Mouse (Mus musculus): ENCODE data around the gene Srcin1.

The Srcin1 gene

DNA sequence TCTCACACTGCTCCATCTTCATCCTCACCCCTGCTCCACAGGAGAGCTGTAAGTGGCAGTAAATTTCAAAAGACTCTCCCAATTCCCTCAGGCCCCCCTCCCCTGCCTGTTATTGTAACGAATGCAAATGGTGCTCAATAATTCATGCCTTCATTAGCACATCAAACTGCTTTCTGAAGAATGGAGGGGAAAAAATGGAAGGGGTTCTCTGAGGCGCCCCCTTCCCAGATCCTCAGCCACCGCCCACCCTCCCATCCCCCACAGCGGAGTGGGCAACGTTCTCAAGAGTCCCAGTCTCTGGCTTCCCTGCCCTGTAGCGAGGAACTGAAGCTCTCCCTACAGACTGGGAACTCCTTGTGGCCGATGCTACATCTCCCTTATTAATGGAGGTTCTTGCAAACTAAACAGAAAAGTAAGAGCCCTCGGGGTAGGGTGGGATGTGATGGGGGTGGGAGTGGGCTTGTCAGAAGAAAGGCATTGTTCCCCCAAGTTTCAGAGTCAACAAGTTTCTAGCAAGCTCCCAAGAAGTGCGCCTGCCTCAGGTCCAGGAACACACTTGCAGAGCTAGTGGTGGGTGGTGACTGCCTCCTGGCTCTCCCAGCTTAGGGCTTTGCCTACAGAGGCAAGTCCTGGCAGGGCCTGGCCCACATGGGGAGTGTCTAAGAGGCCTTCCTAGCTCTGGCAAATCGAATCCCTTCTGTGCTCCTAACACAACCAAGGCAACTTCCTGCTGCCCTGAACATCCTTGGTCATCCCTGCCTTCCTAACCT, 3.3 kb upstream of the Srcin1 start:
- DNase-seq (ENCODE audit: low spot score): no peak

DNA sequence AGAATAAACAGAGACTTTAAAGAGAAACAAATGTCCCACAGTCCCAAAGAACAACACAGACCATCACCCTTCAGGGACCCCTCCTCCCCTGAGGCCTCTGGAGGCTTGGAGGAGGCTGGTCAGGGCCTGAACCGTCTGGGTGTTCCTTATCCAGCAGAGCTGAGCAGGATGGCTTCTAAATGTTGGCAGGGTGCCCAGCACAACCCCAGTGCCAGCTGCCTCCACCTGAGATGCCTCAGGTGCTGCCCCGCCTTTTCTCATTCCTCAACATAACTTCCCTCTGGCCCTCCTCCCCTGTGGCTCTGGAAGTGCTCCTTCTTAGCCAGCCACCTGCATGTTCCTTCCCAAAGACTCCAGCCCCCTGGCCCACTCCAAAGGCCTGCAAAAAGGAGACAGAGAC, 2.3 kb upstream of the Srcin1 start:
- no peak for DNase-seq (ENCODE audit: low spot score)

DNA sequence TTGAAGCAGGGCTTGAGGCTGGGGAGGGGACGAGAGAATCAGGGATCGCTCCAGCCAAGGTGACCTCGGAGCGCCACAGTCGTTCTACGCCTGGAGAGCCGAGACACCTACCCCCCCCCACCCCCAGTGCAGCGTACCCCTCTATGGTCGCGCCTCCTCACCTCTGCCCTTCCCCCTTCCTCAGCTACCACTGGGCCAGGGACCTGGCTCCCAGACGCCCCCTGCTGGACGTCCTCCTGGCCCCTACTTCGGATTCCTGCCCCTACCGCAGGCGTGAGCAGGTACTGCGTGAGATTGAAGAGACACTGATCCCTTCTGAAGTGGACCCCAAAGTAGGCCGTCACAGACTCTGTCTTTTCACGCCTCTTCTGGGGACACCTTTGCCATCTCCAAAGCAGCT, 348 bp downstream of the Srcin1 start:
- peak; percentile 76 for DNase-seq (ENCODE audit: low spot score)

DNA sequence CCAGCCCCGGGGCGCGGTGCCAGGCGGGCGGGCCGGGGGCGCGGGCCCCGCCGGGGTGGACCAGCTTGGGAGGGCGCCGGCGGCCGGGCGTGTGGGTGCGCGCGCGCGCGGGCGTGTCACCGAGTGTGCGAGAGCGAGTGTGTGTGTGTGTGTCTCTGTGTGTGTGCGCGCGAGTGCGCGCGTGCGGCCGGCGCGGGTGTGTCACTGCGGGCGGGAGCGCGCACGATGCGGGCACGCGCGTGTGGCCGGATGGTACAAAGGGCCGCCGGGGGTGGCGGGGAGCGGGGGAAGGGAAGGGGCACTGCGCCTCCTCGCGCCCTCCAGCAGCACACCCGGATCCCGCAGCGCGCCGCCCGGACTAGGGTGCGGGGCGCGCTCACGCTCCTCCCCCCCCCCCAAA, 911 bp downstream of the Srcin1 start:
- DNase-seq (ENCODE audit: low spot score): peak; percentile 34

DNA sequence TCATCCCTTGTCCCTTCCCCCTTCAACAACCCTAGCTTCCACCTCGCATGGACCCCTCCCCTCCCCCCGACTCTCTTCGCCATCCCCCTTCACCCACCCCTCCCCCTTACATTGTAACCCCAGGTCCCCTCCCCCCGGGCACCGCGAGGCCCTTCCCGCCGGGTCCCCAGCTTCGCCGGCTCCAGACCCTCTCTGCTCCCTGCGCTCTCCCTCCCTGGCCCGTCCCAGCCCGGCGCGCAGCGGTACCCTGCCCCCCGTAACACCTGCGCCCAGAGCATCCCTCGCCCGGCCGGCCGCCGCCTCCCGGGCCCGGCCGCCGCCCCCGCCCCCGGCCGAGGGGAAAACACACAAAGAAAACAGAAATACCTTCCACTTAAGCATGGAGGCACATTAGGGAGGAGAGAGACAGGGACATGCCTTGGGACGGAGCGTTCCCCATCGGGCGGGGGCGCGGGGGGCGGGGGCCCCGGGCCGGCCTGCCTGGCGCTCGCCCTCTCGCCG, 1.4 kb downstream of the Srcin1 start:
- no peak for DNase-seq (ENCODE audit: low spot score)

DNA sequence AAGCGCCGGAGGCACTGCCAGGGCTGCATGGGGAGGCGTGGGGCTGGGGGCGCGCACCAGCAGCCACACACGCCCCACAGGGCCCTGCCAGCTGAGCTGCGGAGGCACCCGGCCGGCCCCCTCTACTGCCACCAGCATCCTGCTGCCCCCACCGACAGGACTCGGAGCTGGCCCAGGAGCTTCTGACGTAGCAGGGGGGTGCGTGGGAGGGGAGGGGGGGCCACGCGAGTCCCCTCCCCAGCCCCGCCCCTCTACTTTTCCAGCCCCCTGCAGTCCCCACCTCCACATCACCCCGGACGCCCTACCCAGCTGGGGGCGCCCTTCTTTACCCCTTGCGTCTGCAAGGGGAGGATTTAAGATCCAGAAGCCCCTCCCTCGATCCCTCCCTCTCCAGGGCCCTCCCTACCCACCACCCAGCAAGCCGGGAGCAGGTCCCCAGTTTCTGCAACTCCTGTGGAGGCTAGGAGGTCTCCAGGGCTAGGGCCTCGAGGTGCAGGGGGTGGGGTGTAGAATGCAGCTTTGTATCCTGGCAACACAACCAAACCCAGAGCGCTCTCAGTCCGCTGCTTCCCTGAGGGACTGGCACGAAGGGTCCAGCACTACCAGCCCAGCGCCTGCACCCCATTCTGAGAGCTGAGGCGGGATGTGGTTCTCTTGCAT, 2.0 kb downstream of the Srcin1 start:
- DNase-seq (ENCODE audit: low spot score): no peak

DNA sequence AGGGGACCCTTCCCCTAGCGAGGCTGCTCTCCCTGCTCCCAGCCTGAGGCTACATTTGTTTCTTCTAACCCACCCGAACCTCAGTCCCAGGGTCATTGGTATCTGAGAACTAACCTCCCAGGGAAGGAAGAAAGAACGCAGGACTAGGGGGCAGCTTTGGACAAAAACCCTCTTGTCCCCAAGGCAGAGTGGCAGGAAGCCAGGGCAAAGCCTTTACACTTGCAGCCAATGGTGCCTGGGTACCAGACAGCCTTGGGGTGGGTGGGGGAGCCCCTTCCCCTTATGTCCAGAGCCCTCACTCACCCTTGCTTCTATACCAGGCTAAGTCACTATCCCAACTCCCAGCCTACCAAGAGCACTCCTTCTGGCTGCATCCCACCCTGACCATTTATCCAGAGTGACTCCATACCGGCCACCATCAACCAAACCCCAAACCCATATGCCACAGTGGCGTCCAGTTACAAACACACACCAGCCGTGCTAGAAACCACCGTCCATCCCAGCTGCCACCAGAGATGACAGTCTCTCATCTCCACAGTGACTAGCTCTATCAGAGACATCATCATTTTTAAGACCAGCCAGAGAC, 3.0 kb downstream of the Srcin1 start:
- no peak for DNase-seq (ENCODE audit: low spot score)

DNA sequence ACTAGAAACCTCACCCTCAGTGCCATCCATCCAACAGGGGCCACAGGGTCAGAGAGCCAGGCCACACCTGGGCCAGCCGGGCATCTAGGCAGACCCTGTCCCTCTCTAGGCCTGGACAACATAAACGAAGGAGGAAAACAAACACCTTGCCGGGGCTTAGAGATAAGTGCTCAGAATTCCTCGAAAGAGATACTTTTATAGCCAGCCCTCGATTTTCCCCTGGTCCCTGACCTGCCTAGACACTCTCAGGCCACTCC, 4.0 kb downstream of the Srcin1 start:
- DNase-seq (ENCODE audit: low spot score): no peak

DNA sequence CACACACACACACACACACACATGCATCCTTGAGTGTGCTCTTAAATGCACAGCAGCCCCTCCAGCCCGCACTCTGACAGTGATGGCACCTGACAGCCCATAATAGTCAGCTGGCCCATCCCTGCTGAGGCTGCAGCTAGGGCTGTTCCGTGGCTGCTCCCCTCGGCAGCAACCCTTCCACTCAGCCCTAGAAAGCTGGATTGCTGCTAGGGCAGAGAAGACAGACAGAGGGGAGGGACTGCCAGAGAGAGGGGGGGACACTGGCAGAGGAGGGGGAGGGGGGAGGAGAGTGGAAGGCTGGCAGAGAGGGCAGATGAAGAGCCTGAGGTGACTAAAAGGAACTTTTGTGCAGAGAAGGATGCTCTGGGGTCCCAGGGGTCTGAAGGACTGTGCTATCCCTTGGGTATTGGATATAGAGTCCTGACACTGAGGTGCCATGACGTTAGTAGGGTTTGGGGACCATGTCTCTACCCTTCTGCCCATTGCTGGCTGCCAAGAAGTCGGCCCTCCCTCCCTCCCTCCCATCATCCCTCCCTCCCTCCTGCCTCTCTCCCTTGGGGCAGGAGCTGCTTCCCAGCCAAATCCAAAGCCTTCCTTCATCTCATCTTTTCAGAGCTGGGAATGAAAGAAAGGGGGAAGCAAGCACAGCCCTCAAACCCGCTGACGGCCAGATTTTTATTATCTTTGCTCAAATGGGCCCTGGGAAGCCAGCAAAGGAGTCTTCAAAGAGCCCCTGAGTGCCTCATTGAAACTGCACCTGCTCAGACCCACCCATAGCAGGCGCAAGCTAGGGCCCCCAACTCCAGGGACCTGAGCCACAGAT, 4.5 kb downstream of the Srcin1 start:
- no peak for DNase-seq (ENCODE audit: low spot score)

DNA sequence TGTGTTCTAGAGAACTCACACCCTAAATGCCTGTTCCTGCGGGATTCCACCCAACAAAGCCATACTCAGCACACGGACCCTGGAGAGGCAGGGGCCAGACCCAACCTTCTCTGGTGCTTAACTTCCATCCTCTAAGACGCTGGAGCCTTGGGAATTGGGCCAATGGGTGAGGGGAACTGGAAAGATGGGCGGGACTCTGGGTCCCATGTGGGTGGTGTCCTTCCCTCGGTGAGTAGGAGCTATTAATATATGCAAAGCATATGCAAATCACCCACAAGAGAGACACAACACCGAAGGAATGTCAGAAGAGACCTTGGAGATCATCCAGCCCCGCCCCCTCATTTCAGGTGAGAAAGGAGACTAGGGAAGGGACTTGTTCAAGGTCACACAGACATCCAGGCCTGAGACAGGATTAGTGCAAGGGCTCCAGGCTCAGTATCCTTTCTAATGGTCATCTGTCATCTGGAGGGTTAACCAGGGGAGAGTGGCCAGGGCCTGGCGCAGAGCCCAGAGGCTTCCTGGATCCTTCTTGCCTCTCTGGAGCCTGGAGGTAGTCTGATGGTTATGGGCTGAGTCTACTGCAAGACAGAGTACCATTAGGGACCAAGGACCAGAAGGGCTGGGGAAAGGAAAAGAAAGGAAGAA, 5.4 kb downstream of the Srcin1 start:
- DNase-seq (ENCODE audit: low spot score): no peak

DNA sequence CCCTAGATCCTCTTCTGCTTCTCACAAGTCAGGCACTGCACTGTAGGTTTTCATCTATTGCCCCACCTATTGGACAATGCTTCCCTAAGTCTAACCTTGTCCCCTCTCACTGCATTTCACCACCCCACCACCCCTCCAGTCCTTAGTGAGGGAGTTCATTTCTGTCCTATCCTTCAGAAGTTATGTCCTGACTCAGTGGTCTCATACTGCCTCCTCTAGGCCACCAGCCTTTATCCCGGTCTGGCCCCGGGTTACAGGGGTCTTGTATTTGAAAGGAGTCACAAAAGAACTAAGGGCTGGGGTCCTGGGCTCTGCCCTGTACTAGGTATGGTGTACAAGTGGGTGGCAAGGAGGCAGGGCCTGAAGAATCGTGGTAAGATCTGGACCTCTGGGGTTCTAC, 6.2 kb downstream of the Srcin1 start:
- no peak for DNase-seq (ENCODE audit: low spot score)

DNA sequence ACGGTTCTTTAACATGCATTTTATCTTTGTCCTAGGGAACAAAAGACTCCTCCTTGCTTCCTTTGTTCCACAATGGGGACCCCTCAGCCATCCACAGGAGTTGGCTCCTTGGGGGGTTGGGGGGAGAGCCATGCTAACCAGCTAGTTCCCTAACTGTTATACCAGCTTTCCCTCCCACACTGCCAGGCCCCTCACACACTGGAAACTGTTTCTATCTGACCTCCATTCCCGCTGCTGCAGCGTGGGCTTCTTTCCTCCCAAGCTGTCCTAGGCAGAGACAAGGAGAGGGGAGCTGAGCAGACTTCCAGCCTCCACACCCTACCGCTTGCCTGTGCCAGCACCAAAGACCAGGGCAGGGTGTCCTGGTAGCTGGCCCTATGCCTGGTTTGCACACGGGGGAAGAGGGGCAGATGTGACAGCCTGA, 6.7 kb downstream of the Srcin1 start:
- no peak for DNase-seq (ENCODE audit: low spot score)

DNA sequence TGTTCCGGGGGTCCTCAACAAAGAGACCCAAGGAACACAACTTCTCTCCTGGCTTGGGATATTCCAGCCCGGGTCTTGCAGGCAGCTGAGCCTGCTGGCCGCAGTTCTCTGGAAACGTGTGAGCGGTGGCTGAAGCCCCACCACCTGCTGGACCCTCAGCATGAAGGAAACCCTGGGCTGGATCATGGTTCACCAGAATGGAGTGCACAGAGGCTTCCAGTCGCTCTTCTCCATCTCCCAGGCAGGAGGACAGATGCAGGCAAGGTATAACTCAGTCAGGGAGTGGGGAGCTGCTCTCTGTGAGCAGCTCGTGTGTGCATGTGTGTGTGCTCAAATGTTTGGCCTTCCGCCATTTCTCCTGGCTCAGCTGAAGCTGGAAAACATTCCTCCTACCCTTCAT, 7.3 kb downstream of the Srcin1 start:
- peak; percentile 60 for DNase-seq (ENCODE audit: low spot score)

DNA sequence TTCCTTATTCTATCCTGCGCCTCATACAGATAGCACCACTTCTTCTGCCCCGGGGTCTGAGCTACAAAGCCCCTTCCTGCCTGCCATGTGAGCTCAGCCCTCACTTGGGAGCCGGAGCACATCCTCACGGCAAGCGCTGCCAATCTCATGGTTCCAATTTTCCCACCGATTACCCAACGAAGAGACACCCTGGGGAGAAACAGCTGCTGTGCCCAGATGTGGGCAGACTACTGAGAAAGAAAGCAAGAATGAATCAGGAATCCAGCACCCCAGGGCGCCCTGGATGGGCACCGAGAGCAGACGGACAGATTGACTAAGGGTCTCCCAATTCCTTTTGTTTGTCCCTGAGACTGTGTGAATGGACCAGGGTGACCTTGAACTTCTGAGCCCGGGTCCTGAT, 8.5 kb downstream of the Srcin1 start:
- DNase-seq (ENCODE audit: low spot score): no peak

DNA sequence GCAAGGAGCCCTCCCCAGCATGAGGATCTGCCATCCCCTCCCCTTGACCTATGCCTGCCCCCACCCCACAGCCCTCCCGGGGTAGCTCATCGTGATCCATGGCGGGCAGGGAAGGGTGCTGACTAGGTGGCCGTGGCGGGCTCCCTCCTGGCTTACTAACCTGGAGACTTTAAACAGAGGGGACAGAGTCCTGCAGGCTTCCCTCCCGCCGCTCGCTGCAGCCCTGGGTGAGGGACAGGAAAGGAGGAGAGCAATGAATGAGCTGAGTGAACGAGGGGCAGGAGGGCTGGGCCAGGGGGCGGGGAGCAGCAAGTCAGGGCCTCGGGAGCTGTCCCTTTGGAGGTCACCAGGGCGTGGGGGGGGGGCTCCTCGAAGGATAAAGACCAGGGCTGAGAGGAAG, 9.4 kb downstream of the Srcin1 start:
- no peak for DNase-seq (ENCODE audit: low spot score)

DNA sequence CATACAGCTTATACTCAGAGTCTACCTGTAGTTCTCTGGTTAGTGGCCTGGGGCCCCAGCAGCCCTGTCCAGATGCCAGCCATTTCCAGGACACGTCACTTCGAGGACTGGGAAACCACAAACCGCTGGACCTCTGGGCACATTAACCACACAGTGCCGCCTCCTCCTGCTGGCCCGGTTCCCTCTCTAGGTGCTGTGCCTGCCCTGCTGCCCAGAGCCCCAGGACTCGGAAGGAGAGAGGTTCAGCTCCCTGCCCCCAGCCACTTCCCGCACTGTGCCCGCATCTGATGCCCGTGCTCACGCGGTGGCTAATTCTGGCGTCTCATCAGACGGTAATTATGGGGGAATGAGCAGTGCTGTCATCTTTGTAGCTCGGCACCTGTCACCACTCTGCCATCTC, 12.3 kb downstream of the Srcin1 start:
- DNase-seq (ENCODE audit: low spot score): no peak

DNA sequence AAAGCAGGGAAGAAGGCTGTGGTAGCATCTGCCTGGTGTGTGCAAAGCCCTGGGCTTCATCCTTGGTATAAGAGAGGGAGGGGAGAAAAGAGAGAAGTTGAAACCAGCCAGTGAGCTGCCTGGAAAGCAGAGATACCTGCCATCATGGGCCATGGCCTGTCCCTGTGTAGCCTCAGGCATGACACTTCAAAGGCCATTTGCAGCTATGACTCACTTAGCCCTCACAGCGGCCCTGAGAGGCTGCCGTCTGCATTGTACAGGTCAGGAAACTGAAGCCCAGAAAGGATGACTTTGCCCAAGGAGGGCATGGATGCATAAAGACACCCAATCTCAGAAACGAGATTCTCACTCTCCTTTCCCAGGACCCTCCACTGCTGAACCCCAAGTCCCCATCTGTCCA, 13.4 kb downstream of the Srcin1 start:
- no peak for DNase-seq (ENCODE audit: low spot score)

DNA sequence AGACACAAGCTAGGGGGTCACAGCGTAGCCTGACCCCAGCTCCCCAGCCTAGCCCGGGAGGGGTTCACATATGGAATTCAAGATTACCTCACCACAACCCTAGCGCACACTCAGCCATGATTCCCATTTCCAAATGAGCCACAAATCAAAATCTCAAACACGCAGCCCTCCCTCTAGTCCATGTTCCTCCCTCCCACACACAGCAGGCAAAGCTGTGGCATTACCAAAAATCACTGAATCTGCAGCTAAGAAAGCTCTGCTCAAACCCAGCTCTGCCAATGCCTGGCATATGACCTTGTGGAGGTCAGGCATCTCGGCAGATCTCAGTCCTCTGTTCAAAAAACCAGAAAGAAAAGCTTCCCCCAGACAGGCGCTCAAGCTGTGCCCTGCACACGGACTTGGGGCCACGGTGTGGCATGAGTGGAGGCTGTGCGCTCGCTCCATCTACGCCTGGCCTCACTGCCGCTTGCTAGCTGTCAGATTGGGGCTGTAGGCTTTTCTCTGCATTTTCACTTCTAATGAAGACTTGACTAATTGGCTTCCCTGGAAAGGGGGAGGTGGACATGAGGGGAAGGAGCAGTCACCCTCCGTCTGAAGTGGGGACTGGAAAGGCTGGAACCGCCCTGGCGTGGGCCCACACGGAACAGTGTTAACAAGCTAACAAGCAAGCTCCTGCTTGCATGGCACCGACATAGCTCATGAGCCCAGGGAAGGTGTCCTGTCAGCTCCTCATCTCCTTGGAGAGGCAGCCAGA, 15.6 kb downstream of the Srcin1 start:
- no peak for DNase-seq (ENCODE audit: low spot score)

DNA sequence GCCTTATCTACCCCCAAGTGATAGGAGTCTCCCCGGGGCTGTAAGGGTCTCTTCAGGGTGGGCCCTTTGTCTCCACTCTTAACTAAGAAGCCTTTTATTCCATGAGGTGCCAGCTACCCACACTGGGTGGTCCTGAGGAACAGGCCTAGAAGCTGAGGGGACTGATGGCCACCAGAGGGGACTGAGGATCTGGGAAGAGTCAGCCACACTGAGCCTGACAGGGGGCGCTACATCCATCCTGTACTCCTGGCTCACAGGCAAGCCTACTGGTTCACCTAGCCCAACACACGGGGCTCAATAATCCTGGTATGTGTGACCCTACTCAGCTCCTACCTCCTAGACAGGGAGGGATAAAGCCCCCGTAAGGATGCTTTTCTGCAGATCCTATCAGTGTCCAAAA, 16.4 kb downstream of the Srcin1 start:
- DNase-seq (ENCODE audit: low spot score): no peak

DNA sequence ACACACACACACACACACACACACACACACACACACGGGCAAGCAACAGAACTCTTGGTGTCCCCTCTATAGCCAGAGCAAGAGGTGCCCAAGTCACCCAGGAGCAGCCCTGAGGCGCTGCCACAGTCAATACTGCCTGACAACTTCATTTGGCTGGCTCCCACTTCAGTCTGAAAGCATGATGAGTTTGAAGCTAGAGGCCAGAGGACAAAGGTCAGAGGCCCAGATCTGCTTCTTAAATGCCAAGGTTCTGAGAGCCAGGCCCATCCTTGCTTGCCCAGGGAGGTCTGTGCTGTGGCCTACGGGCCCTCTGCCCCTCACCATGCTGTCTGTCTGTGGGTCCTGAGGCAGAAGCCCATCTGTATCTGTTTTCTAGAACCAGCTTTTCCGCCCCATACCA, 18.1 kb downstream of the Srcin1 start:
- DNase-seq (ENCODE audit: low spot score): no peak

DNA sequence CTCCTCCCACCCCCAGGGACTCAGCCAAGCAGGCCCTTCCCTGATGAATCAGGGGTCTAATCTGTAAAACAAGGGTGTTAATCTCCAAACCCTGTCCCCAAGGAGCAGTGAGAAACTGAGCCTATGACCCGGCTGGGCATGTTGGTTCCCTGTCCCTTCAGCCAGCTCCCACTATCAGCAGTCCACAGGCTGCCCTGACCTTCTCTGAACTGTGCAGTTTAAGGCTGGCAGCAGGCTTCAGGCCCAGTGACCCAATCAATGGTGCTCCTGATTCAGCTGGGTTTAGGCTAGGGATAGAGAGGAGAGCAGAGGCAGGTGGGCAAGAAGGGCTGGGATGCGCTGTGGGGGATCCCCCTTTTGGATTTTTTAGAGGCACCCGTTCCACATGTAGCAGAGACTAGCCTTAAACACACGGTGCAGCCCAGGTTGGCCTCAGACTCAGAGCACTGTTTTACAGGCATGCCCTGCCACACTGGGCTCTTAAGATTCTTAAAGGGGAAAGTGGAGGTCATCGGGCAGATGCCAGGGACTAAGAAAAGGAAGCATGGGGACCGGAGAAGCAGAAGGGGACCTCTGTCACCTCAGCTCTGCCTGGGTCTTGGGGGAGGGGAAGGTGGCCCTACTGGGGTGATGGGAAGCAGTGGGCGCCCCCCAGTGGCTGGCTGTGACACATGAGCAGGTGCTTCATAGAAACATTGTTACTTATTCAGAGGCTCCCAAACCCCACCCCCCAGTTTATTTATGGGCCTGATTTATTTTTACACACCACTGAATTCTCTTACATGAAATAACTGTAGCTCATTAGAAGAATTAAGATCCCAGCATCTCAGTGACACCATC, 19.2 kb downstream of the Srcin1 start:
- peak; percentile 56 for DNase-seq (ENCODE audit: low spot score)

All from urinary bladder, postnatal 25 days (tissue).